Mouse (Mus musculus) E14TG2a.4 (cell line): ENCODE data around the gene Emilin2.

Experiments
- H3K27me3 ChIP-seq: 2 replicates; pipeline ENCODE4 v1.6.1; 2014; ENCODE audit warnings: low read length, control low read depth; ENCODE audit not compliant: insufficient read depth
- H3K36me3 ChIP-seq: 2 replicates; pipeline ENCODE4 v1.6.1; 2014; ENCODE audit warnings: low read length, control low read depth; ENCODE audit not compliant: insufficient read depth
- H3K4me1 ChIP-seq: replicated peaks from 2 replicates; pipeline ENCODE4 v1.6.1; 2014; ENCODE audit warnings: low read depth, low read length, control low read depth
- H3K4me3 ChIP-seq: replicated peaks from 2 replicates; pipeline ENCODE4 v1.5.1; 2014; ENCODE audit warnings: mild to moderate bottlenecking, low read length
- H3K9me3 ChIP-seq: 2 replicates; pipeline ENCODE4 v1.6.1; 2014; ENCODE audit warnings: low read length, control low read depth
- CTCF ChIP-seq: conservative IDR thresholded peaks from 2 replicates; pipeline ENCODE4 v1.5.1; 2014; ENCODE audit warnings: low read length
- NANOG ChIP-seq: IDR thresholded peaks from 2 replicates; pipeline ENCODE4 v1.6.1; 2014; ENCODE audit warnings: borderline replicate concordance, low read length, mixed read lengths
- POU5F1 ChIP-seq: IDR thresholded peaks from 2 replicates; pipeline ENCODE4 v1.6.1; 2014; ENCODE audit warnings: low read length, borderline replicate concordance

Emilin2 gene

DNA sequence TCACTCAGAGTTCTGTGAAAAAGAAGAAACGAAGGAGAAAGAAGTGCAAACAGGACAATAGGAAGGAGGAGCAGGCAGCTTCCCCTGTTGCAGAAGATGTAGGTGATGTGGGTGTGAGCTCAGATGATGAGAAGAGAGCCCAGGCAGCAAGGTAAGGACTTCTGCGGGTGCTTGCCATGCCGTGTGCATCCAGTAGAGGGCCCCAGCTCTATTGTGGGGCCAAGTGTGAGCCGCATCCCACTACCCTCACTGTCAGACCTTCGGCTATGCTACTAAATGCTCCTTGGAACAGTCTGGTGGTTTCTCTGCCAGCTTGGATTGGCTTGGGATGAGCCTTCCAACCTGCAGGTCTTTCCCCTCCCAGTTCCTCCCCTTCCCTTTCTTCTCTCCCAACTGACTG is 86.7 kb downstream of the Emilin2 start:
- Histone ChIP-seq H3K27me3 (no peaks in the 10 kb centered on the region), H3K4me3 (no peak overlapping the region), H3K9me3 (no peaks in the 10 kb centered on the region), H3K36me3 (no peaks in the 10 kb centered on the region), H3K4me1 (no peaks in the 10 kb centered on the region)
- TF ChIP-seq POU5F1 (no peak), CTCF (peak; percentile 81)

DNA sequence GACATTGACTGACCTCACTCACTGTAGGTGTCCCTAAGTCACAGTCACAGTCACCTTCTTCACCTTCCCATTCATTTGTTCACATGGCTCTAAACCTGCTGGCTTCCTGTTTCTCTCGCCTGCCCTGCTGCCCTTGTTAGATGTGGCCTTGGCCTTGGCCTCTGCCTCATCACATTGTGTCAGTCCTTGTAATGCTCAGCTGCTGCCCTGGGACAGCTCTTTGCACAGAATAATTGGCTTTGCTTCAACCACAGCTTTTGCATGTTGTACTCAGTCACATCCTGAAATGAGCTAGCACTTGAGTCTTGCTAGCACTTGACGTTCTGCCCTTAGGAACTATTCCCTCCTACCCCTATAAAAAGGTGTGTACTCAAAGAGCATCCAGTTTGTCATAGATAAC is 87.3 kb downstream of the Emilin2 start:
- Histone ChIP-seq H3K9me3 (no peaks in the 10 kb centered on the region), H3K4me3 (no peak overlapping the region), H3K27me3 (no peaks in the 10 kb centered on the region), H3K36me3 (no peaks in the 10 kb centered on the region), H3K4me1 (no peaks in the 10 kb centered on the region)
- no peak for TF ChIP-seq CTCF

DNA sequence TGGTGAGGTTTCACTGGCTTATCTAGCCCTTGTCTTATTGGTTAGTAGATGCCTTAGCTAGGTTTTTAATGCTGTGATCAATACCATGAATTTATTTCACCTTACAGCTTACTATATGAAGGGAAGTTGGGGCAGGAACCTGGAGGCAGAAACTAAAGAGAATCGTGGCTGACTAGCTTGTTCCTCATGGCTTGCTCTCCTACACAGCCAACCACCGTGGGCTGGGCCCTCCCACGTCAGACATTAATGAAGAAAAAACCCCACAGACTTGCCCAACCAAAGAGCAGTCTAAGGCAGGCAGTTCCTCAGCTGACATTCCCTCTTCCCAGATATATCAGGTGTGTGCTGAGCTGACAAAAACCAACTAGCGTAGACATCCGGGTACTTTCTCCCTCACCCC is 88.1 kb downstream of the Emilin2 start:
- H3K4me1 ChIP-seq = no peaks in the 10 kb centered on the region
- H3K36me3 ChIP-seq = no peaks in the 10 kb centered on the region
- TF ChIP-seq CTCF (no peak), NANOG (no peak), POU5F1 (no peak)
- H3K4me3 ChIP-seq = no peak overlapping the region
- no peaks in the 10 kb centered on the region for H3K9me3 ChIP-seq
- H3K27me3 ChIP-seq = no peaks in the 10 kb centered on the region

DNA sequence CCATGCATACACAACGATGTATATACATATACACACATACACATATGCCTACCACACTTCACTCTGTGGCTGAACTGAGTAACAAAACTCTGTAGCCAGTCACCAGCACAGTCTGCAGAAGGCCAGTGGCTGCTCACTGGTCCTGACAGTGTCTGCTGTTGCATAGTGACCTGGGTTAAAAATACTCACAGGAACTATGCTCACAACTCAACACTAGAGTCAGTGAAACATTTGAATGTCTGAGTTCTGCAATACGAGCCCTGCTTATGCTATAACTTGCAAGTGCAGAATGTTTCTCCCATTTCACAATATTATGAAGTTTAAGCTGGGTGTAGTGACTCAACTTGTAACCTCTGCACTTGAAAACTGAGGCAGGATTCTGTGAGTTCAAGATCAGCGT is 90.4 kb downstream of the Emilin2 start:
- TF ChIP-seq POU5F1 = no peak
- TF ChIP-seq CTCF = no peak
- no peak for TF ChIP-seq NANOG
- Histone ChIP-seq H3K27me3 (no peaks in the 10 kb centered on the region), H3K4me1 (no peaks in the 10 kb centered on the region), H3K4me3 (no peak overlapping the region), H3K9me3 (no peaks in the 10 kb centered on the region), H3K36me3 (no peaks in the 10 kb centered on the region)

DNA sequence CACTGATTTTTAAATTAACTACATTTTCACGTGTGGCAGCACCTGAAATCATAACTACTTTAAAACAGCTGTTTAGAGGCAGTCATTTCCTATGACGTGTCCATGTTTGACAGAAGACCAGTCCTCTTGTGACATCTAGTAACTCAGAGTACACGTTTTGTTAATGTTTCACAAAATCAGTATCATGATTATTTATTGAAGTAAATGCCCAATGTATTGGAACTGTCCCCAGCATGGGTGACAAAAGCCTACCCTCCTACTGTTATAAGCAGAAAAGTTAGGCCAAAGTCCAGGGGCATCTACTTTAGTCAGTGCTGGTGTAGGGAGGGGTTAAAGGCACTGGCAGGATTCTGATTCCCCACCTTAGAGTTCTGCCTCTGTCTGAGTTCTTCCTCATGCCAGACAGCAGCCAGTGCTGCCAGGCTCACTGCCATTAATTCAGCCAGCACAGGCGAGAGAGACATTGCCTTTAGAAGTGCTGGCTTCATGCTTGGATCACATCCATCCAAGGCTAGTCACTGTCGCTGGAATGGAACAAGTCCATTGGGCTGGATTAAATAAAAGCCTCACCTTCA is 94.6 kb downstream of the Emilin2 start:
- no peaks in the 10 kb centered on the region for H3K4me1 ChIP-seq
- no peaks in the 10 kb centered on the region for H3K27me3 ChIP-seq
- H3K9me3 ChIP-seq = no peaks in the 10 kb centered on the region
- TF ChIP-seq CTCF (no peak), NANOG (no peak), POU5F1 (no peak)
- no peaks in the 10 kb centered on the region for H3K36me3 ChIP-seq
- no peak overlapping the region for H3K4me3 ChIP-seq

DNA sequence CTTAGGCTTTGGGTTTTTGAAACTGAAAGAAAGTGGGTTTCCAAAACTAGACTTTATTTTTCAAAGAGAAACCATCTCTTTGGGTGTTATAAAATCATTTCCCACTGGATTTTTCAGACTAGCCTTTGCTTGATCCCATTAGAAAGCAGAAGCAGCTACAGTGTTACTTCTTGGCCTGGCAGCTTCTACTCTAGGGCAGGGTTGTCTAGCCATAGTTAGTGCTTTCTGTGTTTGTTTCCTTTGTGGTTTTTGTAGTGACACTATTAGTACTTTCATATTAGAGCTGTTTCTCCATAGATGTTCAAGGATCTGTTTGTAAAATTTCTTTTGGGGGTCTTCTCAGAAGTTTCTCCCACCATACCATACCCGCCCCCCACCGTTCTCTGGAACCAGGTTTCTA is 95.5 kb downstream of the Emilin2 start:
- Histone ChIP-seq H3K4me1 (no peaks in the 10 kb centered on the region), H3K9me3 (no peaks in the 10 kb centered on the region), H3K36me3 (no peaks in the 10 kb centered on the region), H3K27me3 (no peaks in the 10 kb centered on the region), H3K4me3 (no peak overlapping the region)
- TF ChIP-seq NANOG (no peak), CTCF (no peak), POU5F1 (no peak)

DNA sequence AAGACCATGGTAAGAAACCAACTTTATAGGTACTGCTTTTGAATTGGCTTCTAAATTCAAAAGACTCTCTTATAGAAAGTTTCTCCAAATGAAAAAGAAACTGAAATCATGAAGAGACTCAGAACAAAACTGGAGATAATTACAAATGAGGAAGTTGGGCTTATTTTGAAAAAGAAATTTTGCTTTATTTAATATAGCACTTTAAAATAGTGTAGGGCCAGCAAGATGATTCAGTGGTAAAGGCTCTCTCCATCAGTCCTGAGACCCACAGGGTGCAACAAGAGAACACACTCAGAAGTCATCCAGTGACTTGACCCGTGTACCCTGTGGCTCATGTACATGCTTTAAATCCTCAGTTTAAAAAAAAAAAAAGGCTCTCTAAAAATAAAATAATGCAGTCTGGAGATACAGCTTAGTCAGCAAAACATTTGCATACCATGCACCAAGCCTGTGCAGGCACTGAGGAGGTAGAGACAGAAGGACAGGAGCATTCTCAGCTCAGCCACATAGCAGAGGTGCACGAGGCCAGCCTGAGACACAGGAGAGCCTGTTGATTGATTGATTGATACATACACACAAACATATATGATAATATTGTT is 96.4 kb downstream of the Emilin2 start:
- H3K27me3 ChIP-seq = no peaks in the 10 kb centered on the region
- no peaks in the 10 kb centered on the region for H3K36me3 ChIP-seq
- no peak overlapping the region for H3K4me3 ChIP-seq
- H3K4me1 ChIP-seq = no peaks in the 10 kb centered on the region
- no peaks in the 10 kb centered on the region for H3K9me3 ChIP-seq
- no peak for TF ChIP-seq POU5F1
- no peak for TF ChIP-seq CTCF
- TF ChIP-seq NANOG = no peak

DNA sequence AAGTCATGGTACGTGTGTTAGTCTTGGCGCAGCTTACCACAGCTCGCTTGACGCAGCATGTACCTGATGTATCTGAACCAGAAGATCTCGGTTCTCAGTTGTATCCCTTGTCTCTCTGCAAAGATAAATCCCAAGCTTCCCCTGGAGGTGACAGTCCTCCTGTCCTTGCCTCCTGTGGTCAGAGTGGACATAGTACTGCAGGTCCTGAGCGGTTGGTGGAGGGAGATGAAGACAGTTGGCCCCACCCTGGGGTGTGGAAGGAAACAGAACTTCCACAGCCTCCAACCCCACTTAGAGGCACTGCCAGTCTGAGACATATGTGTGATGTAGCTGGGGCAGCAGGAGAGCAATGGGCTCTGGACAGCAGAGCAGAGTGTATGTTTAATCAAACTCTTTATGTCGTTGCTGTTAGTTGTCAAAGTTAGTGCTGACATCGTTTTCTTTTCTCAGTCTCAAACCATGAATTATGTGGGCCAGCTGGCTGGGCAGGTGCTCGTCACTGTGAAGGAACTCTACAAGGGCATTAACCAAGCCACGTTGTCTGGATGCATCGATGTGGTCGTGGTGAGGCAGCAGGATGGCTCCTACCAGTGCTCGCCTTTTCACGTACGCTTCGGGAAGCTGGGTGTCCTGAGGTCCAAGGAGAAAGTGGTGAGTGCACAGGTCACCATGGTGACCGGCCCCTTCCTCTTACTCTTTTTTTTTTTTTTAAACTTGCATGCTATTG is 97.1 kb downstream of the Emilin2 start:
- TF ChIP-seq POU5F1 (no peak), CTCF (no peak), NANOG (no peak)
- H3K27me3 ChIP-seq = no peaks in the 10 kb centered on the region
- H3K9me3 ChIP-seq = no peaks in the 10 kb centered on the region
- no peaks in the 10 kb centered on the region for H3K36me3 ChIP-seq
- no peak overlapping the region for H3K4me3 ChIP-seq
- H3K4me1 ChIP-seq = no peaks in the 10 kb centered on the region
